Mouse (Mus musculus): Measurements from ENCODE around the gene Tnnt1. TPM values are rescaled to one million over a fixed set of nuclear protein-coding genes. Genes with fewer than 3 reads are reported as not detected.

The Tnnt1 gene
- 229 and 541 TPM in 2 replicates for polyA plus RNA-seq (2015; fragmentation: Nextera tagmentation; extraction: Ambion mirVana)

DNA sequence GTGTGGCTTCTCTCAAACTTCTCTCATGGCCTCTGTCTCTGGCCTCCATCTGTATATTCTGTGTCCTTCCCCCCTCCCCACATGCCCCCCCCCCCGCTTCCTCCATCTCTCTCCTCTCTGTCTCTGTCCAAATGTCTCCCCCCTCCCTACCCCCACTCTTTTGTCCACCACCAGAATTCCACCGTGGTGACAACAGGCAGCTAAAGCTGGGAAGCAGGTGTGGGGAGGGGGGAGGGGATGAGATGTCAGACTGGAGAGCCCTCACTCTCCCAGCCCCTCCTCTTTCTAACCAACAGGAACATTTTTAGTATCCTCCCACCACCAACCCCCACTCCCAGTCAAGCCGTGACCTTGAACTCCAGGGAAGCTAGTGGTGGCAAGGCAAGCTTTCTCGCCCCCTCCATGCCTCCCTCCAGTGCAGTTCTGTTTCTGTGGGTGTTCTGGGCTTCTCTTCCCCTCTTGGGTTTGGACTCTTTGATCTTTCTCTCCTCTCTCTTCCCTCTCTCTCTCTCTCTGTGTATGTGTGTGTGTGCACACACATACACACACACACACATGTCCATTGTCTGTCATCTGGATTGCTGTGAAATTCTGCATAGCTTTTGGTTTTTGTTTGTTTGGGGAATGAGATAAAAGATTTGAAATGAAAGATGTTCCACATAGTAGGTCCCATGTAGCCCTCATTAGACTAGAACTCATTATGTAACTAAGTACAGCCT lies at the start of gene Tnnt1:
TSS of gene Tnnt1 (minus strand) at position 51 of the 719 bp plus-strand sequence.
- WGBS = 22% methylated on average over 3 of the region's 4 CpGs
- Histone ChIP-seq H3K9ac (no peak within 1 kb of the TSS), H3K36me3 (no peaks in the 10 kb centered on the region), H3K4me2 (no peak within 1 kb of the TSS), H3K27me3 (0 out of 2 replicates have a peak, but pooled peaks cover 4% of the 10 kb centered on the region), H3K4me1 (peaks cover 17% of the 10 kb centered on the region; the same call in 1 of the 2 replicates), H3K9me3 (no peaks in the 10 kb centered on the region), H3K27ac (peak within 1 kb of the TSS; percentile 48), H3K4me3 (0 out of 2 replicates have a peak within 1 kb of the TSS, but pooled peaks have one; percentile 1)
- no peak for ATAC-seq (ENCODE audit: insufficient number of reproducible peaks, low FRiP score, low TSS enrichment, low read depth)

DNA sequence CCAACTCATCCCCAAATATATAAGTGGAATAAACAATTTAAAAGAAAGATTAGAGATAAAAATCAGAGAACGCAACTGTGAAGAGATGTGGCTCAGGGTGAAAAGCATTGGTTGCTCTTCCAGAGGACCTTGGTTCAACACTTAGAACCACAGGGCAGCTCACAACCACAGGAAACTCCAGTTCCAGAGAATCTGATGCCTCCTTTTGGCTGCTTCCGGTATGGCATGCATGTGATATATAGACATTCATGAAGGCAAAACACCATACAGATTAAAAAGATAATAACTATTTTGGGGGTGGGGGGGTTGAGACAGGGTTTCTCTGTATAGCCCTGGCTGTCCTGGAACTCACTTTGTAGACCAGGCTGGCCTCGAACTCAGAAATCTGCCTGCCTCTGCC lies 46.5 kb upstream of the Tnnt1 start:
- Histone ChIP-seq H3K27me3 (no peaks in the 10 kb centered on the region), H3K36me3 (no peaks in the 10 kb centered on the region), H3K27ac (no peak overlapping the region), H3K4me3 (no peak overlapping the region), H3K9me3 (no peaks in the 10 kb centered on the region), H3K4me2 (no peak overlapping the region), H3K4me1 (no peaks in the 10 kb centered on the region), H3K9ac (no peak overlapping the region)
- no peak for ATAC-seq (ENCODE audit: insufficient number of reproducible peaks, low FRiP score, low TSS enrichment, low read depth)
- 90% methylated on average over 3 of the region's 3 CpGs for WGBS

- no peak overlapping the region for H3K4me3 ChIP-seq
- 65% methylated on average over 6 of the region's 6 CpGs for WGBS
These were observed 41.0 kb upstream of the Tnnt1 start for GRCm38 (mm10) chr7:4557167-4557560.

DNA sequence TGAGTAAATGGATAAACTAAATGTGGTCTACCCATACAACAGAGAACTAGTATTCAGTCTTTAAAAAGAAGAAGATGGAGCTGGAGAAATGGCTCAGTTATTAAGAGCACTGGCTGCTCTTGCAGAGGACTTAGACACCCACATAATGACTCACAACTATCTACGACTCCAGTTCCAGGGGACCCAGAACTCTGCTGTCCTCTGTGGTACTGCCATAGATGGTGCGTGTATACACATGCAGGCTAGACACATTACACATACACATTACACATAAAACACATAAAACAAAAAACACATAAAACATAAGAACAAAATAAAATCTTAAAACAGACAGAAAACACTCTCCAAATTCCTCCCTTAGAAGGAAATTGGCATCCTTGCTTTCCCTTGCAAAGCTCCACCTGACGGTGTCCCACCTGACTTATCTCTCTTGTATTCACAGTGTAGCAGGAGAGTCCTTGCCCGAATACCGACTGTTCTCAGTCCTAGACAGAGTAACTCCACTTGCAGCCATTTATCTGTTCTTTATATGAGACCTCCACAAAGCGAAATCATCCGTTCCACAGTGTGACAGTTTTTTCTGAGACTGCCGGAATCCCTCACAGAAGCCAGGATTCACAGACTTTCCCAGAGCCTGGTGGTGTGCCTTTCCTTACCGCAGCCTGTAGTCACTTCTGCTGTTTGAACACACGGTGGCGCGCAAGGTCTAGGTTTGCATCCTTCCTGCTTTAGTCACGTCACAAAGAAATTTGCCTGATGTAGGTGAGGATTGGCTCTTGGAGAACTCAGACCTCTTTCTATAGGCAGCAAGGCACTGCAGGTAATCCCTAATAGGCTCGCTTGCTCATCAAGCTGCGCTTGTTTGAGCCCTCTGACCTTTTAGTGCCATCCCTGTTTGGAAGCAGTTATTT lies 40.3 kb upstream of the Tnnt1 start:
- peaks cover 4% of the 10 kb centered on the region; the same call in 1 of the 2 replicates for H3K27me3 ChIP-seq
- no peaks in the 10 kb centered on the region for H3K9me3 ChIP-seq
- no peak overlapping the region for H3K4me3 ChIP-seq
- ATAC-seq (ENCODE audit: insufficient number of reproducible peaks, low FRiP score, low TSS enrichment, low read depth) = peak; percentile 72; the same call in 1 of the 2 replicates
- H3K27ac ChIP-seq = no peak overlapping the region
- no peaks in the 10 kb centered on the region for H3K36me3 ChIP-seq
- WGBS = 22% methylated on average over 15 of the region's 15 CpGs
- H3K4me2 ChIP-seq = no peak overlapping the region
- H3K4me1 ChIP-seq = no peaks in the 10 kb centered on the region
- no peak overlapping the region for H3K9ac ChIP-seq

More at GRCm38 (mm10) chr7:4557167-4557560, 41.0 kb upstream of the Tnnt1 start:
- no peaks in the 10 kb centered on the region for H3K36me3 ChIP-seq
- H3K4me2 ChIP-seq = no peak overlapping the region
- H3K9me3 ChIP-seq = no peaks in the 10 kb centered on the region
- H3K27ac ChIP-seq = no peak overlapping the region
- H3K9ac ChIP-seq = no peak overlapping the region
- no peaks in the 10 kb centered on the region for H3K4me1 ChIP-seq
- H3K27me3 ChIP-seq = peaks cover 4% of the 10 kb centered on the region; the same call in 1 of the 2 replicates
- ATAC-seq (ENCODE audit: insufficient number of reproducible peaks, low FRiP score, low TSS enrichment, low read depth) = no peak

DNA sequence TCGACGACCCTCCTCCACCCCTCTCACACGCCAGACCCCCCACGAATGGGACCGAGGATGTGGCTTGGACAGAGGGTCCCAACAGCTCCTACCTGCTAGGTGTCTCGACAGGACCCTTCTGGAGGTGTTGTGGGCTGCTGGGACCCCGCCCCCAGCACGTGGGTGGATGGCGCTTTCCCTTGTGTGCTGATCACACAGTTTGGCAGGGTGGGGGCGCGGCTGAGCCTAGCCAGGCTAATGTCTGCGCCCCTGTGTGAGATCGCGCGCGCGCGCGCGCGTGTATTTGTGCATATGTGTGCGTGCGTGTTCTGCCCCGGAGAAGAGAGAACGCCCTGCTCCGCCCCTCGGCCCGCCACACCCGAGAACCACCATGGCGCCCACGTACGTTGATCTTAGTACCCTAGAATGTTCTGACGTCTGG lies 31.0 kb upstream of the Tnnt1 start, which contains the start of gene Syt5:
TSS of gene Syt5 (minus strand) at position 321 of the 421 bp plus-strand sequence.
- H3K4me2 ChIP-seq = peak within 1 kb of the TSS; percentile 82
- H3K4me3 ChIP-seq = peak within 1 kb of the TSS; percentile 37
- H3K36me3 ChIP-seq = no peaks in the 10 kb centered on the region
- ATAC-seq (ENCODE audit: insufficient number of reproducible peaks, low FRiP score, low TSS enrichment, low read depth) = no peak
- peaks cover 9% of the 10 kb centered on the region; the same call in 1 of the 2 replicates for H3K27me3 ChIP-seq
- H3K27ac ChIP-seq = no peak within 1 kb of the TSS
- WGBS = 9% methylated on average over 33 of the region's 33 CpGs
- peaks cover 12% of the 10 kb centered on the region for H3K4me1 ChIP-seq
- H3K9me3 ChIP-seq = no peaks in the 10 kb centered on the region
- H3K9ac ChIP-seq = no peak within 1 kb of the TSS

GRCm38 (mm10) chr7:4546591-4547131 lies 30.5 kb upstream of the Tnnt1 start:
- ATAC-seq (ENCODE audit: insufficient number of reproducible peaks, low FRiP score, low TSS enrichment, low read depth) = no peak
- Histone ChIP-seq H3K9ac (no peak overlapping the region), H3K9me3 (no peaks in the 10 kb centered on the region), H3K27me3 (peaks cover 9% of the 10 kb centered on the region; the same call in 1 of the 2 replicates), H3K27ac (no peak overlapping the region), H3K4me3 (peak overlapping the region; percentile 37), H3K4me2 (peak overlapping the region; percentile 82), H3K36me3 (no peaks in the 10 kb centered on the region), H3K4me1 (peaks cover 12% of the 10 kb centered on the region)
- 4% methylated on average over 26 of the region's 26 CpGs for WGBS

GRCm38 (mm10) chr7:4546050-4546449 lies 29.9 kb upstream of the Tnnt1 start:
- H3K4me2 ChIP-seq = no peak overlapping the region
- H3K9ac ChIP-seq = no peak overlapping the region
- H3K27me3 ChIP-seq = peaks cover 9% of the 10 kb centered on the region; the same call in 1 of the 2 replicates
- H3K36me3 ChIP-seq = no peaks in the 10 kb centered on the region
- H3K4me1 ChIP-seq = peaks cover 12% of the 10 kb centered on the region
- H3K9me3 ChIP-seq = no peaks in the 10 kb centered on the region
- H3K27ac ChIP-seq = no peak overlapping the region
- no peak for ATAC-seq (ENCODE audit: insufficient number of reproducible peaks, low FRiP score, low TSS enrichment, low read depth)
- 68% methylated on average over 15 of the region's 15 CpGs for WGBS
- no peak overlapping the region for H3K4me3 ChIP-seq

GRCm38 (mm10) chr7:4542013-4542412 lies 25.8 kb upstream of the Tnnt1 start:
- H3K9ac ChIP-seq = no peak overlapping the region
- H3K4me2 ChIP-seq = no peak overlapping the region
- ATAC-seq (ENCODE audit: insufficient number of reproducible peaks, low FRiP score, low TSS enrichment, low read depth) = no peak
- H3K4me3 ChIP-seq = no peak overlapping the region
- H3K4me1 ChIP-seq = peaks cover 8% of the 10 kb centered on the region
- peaks cover 6% of the 10 kb centered on the region; the same call in 1 of the 2 replicates for H3K27me3 ChIP-seq
- WGBS = 36% methylated on average over 17 of the region's 17 CpGs
- no peaks in the 10 kb centered on the region for H3K36me3 ChIP-seq
- H3K27ac ChIP-seq = no peak overlapping the region
- no peaks in the 10 kb centered on the region for H3K9me3 ChIP-seq

DNA sequence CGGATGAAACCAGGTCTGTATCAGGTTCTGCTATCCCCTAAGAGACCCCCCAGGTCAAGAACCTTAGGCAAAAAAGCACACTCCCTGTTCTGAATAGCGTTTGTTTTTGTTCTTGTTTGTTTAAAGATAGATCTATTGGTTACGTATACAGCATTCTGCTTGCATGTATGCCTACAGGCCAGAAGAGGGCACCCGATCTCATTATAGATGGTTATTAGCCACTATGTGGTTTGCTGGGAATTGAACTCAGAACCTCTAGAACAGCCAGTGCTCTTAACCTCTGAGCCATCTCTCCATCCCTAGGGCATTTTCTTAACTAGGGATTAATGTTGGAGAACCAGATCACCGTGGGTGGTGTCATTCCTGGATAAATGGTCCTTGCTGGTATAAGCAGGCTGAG lies 25.2 kb upstream of the Tnnt1 start:
- Histone ChIP-seq H3K27ac (no peak overlapping the region), H3K4me1 (peaks cover under 1% of the 10 kb centered on the region), H3K36me3 (no peaks in the 10 kb centered on the region), H3K4me3 (no peak overlapping the region), H3K27me3 (0 out of 2 replicates have a peak, but pooled peaks cover 3% of the 10 kb centered on the region), H3K9ac (no peak overlapping the region), H3K9me3 (no peaks in the 10 kb centered on the region), H3K4me2 (no peak overlapping the region)
- no peak for ATAC-seq (ENCODE audit: insufficient number of reproducible peaks, low FRiP score, low TSS enrichment, low read depth)
- 62% methylated on average over 5 of the region's 5 CpGs for WGBS

GRCm38 (mm10) chr7:4539019-4539418 lies 22.8 kb upstream of the Tnnt1 start:
- no peak overlapping the region for H3K4me3 ChIP-seq
- H3K9ac ChIP-seq = no peak overlapping the region
- H3K4me1 ChIP-seq = no peaks in the 10 kb centered on the region
- 63% methylated on average over 2 of the region's 2 CpGs for WGBS
- H3K27ac ChIP-seq = no peak overlapping the region
- H3K27me3 ChIP-seq = no peaks in the 10 kb centered on the region
- H3K36me3 ChIP-seq = no peaks in the 10 kb centered on the region
- no peak for ATAC-seq (ENCODE audit: insufficient number of reproducible peaks, low FRiP score, low TSS enrichment, low read depth)
- no peak overlapping the region for H3K4me2 ChIP-seq
- H3K9me3 ChIP-seq = no peaks in the 10 kb centered on the region

GRCm38 (mm10) chr7:4537181-4537580 lies 21.0 kb upstream of the Tnnt1 start:
- no peak overlapping the region for H3K4me2 ChIP-seq
- H3K9me3 ChIP-seq = no peaks in the 10 kb centered on the region
- H3K4me3 ChIP-seq = no peak overlapping the region
- no peak for ATAC-seq (ENCODE audit: insufficient number of reproducible peaks, low FRiP score, low TSS enrichment, low read depth)
- H3K36me3 ChIP-seq = no peaks in the 10 kb centered on the region
- no peaks in the 10 kb centered on the region for H3K27me3 ChIP-seq
- no peak overlapping the region for H3K27ac ChIP-seq
- H3K4me1 ChIP-seq = peaks cover 4% of the 10 kb centered on the region
- WGBS = 40% methylated on average over 4 of the region's 4 CpGs
- H3K9ac ChIP-seq = no peak overlapping the region
